Mouse (Mus musculus) myocyte (in vitro differentiated cells): Measurements from ENCODE around the gene Crisp3. TPM values are rescaled to one million over a fixed set of nuclear protein-coding genes. Genes with fewer than 3 reads are reported as not detected.

Experiments
- polyA plus RNA-seq: library from polyadenylated mRNA; unstranded; fragments of >200 nt; fragmentation: generic; extraction: Trizol; gene quantifications from one replicate; pipeline ENCODE4 v1.2.1, GENCODE M21; 2012; ENCODE audit warnings: missing spikeins

Gene Crisp3
- polyA plus RNA-seq, 1 experiment: not detected

Other genes with a start within 250 kb of the Crisp3 start
- gene AC192777.2, start 146.8 kb downstream of the Crisp3 start, polyA plus RNA-seq: not detected
- gene Pgk2, start 33.6 kb downstream of the Crisp3 start, polyA plus RNA-seq: not detected
- not detected for gene Crisp1, start 76.9 kb upstream of the Crisp3 start, polyA plus RNA-seq